Mouse (Mus musculus): ENCODE results near the gene 4930467E23Rik. TPM values are rescaled to one million over a fixed set of nuclear protein-coding genes. Genes with fewer than 3 reads are reported as not detected.

The 4930467E23Rik gene
- polyA plus RNA-seq, 1 experiment from 2014 or later: not detected

Other genes with a start within 250 kb of the 4930467E23Rik start
- not detected in 2 replicates for gene Defb7, start 234.5 kb upstream of the 4930467E23Rik start, polyA plus RNA-seq (2015; fragmentation: Nextera tagmentation; extraction: Ambion mirVana)
- gene Gm31371, start 173.8 kb downstream of the 4930467E23Rik start, polyA plus RNA-seq (2015; fragmentation: Nextera tagmentation; extraction: Ambion mirVana): not detected in 2 replicates